Mouse (Mus musculus) kidney, postnatal 4 days (tissue): ENCODE measurements around the gene Zbtb46.

ENCODE experiments used
- DNase-seq, 2 experiments: peaks; one replicate each; pipeline ENCODE4 v3.0.0; 2021; ENCODE audit warnings: mixed read lengths in 2 of 2

The Zbtb46 gene

GRCm38 (mm10) chr2:181397207-181397761, 61.9 kb downstream of the Zbtb46 start:
- DNase-seq, result no peak

GRCm38 (mm10) chr2:181394086-181394485, 65.1 kb downstream of the Zbtb46 start:
- no peak for DNase-seq

GRCm38 (mm10) chr2:181392600-181393213, 66.5 kb downstream of the Zbtb46 start:
- DNase-seq, result peak; percentile 93

GRCm38 (mm10) chr2:181391541-181391940, 67.7 kb downstream of the Zbtb46 start:
- DNase-seq, result no peak

GRCm38 (mm10) chr2:181391022-181391421, 68.2 kb downstream of the Zbtb46 start:
- DNase-seq, result no peak

- no peak for DNase-seq
Observed at GRCm38 (mm10) chr2:181390136-181390870, 68.9 kb downstream of the Zbtb46 start.

- DNase-seq, result no peak
Observed at GRCm38 (mm10) chr2:181386663-181387210, 72.5 kb downstream of the Zbtb46 start.

- peak; percentile 47 to 61 for DNase-seq
Observed at GRCm38 (mm10) chr2:181385885-181386284, 73.3 kb downstream of the Zbtb46 start.

- DNase-seq, result peak; percentile 50 to 66
Observed at GRCm38 (mm10) chr2:181384919-181385391, 74.3 kb downstream of the Zbtb46 start.

- DNase-seq, result peak in 1 of 2 experiments; percentile 6
Observed at GRCm38 (mm10) chr2:181384463-181384862, 74.8 kb downstream of the Zbtb46 start.

- DNase-seq, result no peak
Observed at GRCm38 (mm10) chr2:181381631-181382306, 77.5 kb downstream of the Zbtb46 start.

GRCm38 (mm10) chr2:181381107-181381506, 78.1 kb downstream of the Zbtb46 start:
- no peak for DNase-seq

GRCm38 (mm10) chr2:181380251-181380650, 79.0 kb downstream of the Zbtb46 start:
- DNase-seq, result peak in 1 of 2 experiments; percentile 18

GRCm38 (mm10) chr2:181379778-181380177, 79.4 kb downstream of the Zbtb46 start, which contains the start of gene Lime1:
Gene Lime1, plus strand, starts transcription at chr2:181380078.
- DNase-seq, result no peak

- DNase-seq, result no peak
Observed at GRCm38 (mm10) chr2:181378701-181379100, 80.5 kb downstream of the Zbtb46 start.

- no peak for DNase-seq
Observed at GRCm38 (mm10) chr2:181377230-181377629, 82.0 kb downstream of the Zbtb46 start.

- DNase-seq, result no peak
Observed at GRCm38 (mm10) chr2:181375787-181376186, 83.4 kb downstream of the Zbtb46 start.

GRCm38 (mm10) chr2:181370001-181370400, 89.2 kb downstream of the Zbtb46 start:
- no peak for DNase-seq

- DNase-seq, result peak in 1 of 2 experiments; percentile 50
Observed at GRCm38 (mm10) chr2:181365655-181366075, 93.6 kb downstream of the Zbtb46 start.

GRCm38 (mm10) chr2:181364860-181365596, 94.2 kb downstream of the Zbtb46 start, which contains the start of the genes Zgpat and Arfrp1:
Gene Zgpat, plus strand, starts transcription at chr2:181364928.
Gene Arfrp1, minus strand, starts transcription at chr2:181365404.
- peak; percentile 90 to 95 for DNase-seq

- DNase-seq, result no peak
Observed at GRCm38 (mm10) chr2:181364487-181364859, 94.8 kb downstream of the Zbtb46 start.

GRCm38 (mm10) chr2:181363946-181364345, 95.3 kb downstream of the Zbtb46 start:
- DNase-seq, result no peak
